Mouse (Mus musculus) thymus, postnatal 10 days (tissue): Measurements from ENCODE around the gene Chic2.

Experiments used
- DNase-seq, 2 experiments: peaks; one replicate each; pipeline ENCODE4 v3.0.0; 2021; ENCODE audit warnings: low spot score in 2 of 2

Chic2 gene

GRCm38 (mm10) chr5:74975507-74975906 lies 69.1 kb downstream of the Chic2 start:
- DNase-seq, result no peak

DNA sequence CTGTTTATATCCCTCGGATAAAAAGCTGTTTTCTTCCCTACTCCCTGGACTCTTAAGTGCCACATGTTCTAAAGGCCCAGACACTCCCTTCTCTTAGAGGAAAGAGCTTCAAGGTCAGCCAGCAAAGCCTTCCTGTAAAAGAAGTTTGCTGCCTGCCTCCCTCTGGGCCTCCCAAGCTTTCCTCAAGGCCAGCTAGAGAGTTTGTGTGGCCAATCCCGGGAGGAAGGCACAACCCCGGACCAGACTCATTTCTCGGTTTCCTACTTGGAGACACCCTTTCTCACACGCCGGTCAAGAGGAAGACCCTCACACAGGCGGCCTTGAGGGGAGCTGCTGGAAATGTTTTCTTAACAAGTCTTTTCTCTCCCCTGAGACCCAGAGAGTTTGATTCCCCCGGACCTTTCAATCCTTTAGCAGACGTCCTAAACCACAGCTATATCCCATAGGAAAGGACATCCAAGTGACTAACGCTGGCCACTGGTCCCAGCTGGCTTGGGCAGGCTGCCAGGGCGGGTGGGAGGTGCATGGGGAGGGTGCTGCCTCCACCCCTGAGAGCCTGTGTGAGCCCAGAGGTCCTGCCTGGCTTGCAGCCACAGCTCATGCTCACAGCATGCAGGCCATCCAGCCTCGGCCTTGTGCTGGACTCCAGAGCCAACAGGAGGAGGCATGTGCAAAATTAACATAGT lies 69.7 kb downstream of the Chic2 start:
- DNase-seq, result no peak

GRCm38 (mm10) chr5:74974061-74974581 lies 70.5 kb downstream of the Chic2 start:
- no peak for DNase-seq

GRCm38 (mm10) chr5:74971418-74971817 lies 73.2 kb downstream of the Chic2 start:
- DNase-seq, result no peak

- no peak for DNase-seq
Measured at GRCm38 (mm10) chr5:74969341-74969740, 75.2 kb downstream of the Chic2 start.

DNA sequence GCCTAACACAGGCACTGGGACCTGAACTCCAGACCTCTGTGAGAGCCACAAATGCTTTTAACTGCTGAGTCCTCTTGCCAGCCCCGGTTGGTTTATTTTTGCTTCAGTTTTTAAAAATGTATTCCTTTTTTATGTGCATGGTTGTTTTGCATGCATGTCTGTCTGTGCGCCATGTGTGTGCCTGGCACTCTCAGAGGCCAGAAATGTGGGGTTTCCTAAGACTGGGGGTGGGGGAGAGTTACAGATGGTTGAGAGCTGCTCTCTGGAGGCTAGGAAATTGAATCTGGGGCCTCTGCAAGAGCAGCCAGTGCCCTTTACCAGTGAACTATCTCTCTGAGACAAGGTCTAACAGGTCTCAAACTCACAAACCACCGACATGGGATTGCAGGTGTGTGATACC lies 76.7 kb downstream of the Chic2 start:
- no peak for DNase-seq

DNA sequence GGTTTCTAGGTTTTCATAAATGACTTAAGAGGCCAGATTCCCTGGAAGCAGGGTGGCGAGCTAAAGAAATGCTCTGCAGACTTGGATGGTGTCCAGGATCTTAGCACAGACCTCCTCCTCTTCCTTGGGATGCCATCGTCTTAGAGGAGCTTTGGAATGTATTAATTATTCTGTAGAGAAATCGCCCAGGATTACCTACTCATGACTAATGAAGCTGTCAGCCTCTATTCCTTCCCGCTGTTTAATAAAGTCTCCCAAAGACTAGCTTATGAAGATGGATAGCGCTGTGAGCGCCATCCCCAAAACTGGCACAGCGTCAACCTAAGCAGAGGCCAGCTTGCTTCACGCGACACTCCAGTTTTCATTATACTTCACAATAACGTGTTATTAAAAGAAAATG lies 77.7 kb downstream of the Chic2 start:
- no peak for DNase-seq

DNA sequence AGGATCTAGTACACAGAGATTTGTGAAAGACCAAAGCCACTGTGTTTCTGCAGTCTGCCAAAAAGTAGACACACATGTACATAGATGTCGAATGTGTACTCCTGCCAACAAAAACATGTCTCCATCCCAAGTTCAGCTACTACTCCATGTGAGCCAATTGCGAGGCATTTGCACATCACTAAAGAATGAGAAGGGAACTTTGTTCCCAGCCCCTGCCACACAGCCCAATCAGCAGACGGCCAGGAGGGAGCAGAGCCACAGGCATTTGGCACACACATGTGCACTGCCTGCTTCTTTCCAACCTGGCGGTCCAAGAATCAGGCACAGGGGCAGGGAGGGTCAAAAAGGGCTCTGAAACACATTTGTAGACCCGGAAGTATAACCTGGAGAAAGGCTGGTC lies 81.8 kb downstream of the Chic2 start:
- DNase-seq, result no peak

DNA sequence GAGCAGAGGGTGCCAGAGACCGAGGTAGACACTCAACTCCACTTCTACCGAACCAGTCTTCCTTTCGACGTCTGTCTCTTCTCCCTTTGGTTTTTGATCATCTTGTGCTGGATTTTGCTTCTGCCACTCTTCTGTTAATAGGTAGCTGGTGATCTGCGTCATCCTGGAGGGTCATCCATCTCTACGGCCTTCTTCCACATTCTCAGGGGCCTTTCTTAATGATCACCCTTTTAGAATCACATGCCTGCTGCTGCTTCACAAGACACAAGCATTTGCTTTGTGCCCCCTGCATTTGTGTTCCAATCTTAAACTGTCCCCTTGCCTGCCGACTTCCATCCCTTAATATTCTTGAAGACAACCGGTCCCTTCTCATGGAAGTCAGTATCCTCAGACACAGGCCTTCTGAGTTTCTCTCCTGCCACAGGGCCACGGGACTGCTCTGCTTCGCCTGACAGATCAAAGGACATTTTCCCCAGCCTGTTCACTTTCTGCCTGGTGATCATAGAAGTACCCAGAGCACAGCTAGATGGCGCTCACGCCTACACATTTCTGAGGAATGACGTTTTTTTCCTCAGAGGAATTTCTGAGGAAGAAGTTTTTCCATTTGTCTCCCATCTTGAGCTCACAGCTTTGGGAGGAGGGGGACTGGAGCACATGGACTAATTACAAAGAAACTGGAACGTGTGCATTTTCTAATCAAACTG lies 83.6 kb downstream of the Chic2 start:
- DNase-seq, result peak in 1 of 2 experiments; percentile 19

DNA sequence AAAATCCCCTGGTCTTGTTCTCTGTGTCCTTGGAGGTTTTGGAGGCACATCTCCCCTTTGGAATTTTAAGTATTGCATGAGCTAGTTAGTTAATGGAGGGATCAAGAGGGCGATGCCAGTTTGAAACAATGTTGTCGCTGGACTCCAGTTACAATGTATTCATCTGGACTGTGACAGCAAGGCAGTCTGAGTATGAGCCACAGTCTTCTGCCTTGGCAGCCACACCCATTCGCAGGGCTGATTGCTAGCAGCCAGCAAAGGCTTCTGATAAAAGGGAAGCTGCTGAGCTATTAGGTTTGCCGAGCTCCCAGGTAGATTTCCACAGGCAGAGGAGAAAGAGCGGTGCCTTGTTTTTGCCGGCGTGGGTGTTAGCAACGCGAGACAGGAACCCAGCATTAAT lies 84.3 kb downstream of the Chic2 start:
- DNase-seq, result no peak

- DNase-seq, result no peak
Measured at GRCm38 (mm10) chr5:74957293-74958076, 87.1 kb downstream of the Chic2 start.

GRCm38 (mm10) chr5:74956335-74956734 lies 88.2 kb downstream of the Chic2 start:
- DNase-seq, result no peak

GRCm38 (mm10) chr5:74955565-74955964 lies 89.0 kb downstream of the Chic2 start:
- no peak for DNase-seq

- DNase-seq, result no peak
Measured at GRCm38 (mm10) chr5:74952938-74953337, 91.6 kb downstream of the Chic2 start.

DNA sequence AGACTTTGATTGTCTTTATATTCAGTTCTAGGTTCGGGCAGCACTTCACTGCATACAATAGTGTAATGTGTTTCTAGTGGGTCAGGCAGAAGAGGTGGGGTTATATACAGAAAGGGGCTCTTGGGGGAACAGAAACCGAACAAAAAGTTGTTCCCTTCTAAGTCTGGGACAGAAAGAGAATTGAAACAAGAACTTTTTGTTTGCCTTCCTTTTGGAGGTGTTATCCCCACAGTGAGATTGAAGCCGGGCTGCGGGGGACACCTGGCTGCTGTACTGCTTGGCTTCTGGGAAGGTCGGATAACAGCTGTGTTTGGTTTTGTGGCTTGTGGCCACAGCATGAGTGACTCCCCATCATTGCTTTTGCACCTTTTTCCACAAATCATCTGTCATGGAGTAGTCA lies 93.2 kb downstream of the Chic2 start:
- DNase-seq, result no peak

DNA sequence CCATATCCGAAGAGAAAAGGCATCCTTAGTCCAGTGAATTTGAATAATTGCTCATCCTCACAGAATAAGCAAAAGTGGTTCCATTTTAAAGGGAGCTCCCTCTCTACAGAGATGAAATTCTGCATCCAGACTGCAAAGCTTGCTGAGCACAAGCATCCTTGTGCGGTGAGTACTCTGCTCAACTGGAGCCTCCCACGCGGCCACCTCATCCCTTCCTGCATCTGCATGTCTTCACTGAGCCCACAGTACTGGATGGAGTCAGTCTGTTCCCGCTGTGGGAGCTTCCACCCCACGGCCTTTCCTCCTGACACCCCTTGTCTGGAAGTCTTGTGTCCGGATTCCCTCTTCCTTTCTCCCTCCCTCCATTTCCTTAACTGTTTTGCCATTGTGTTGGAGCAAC lies 95.3 kb downstream of the Chic2 start:
- no peak for DNase-seq

GRCm38 (mm10) chr5:74948482-74948881 lies 96.1 kb downstream of the Chic2 start:
- DNase-seq, result no peak
